Mouse (Mus musculus): ENCODE measurements around the gene Gm17359.

DNA sequence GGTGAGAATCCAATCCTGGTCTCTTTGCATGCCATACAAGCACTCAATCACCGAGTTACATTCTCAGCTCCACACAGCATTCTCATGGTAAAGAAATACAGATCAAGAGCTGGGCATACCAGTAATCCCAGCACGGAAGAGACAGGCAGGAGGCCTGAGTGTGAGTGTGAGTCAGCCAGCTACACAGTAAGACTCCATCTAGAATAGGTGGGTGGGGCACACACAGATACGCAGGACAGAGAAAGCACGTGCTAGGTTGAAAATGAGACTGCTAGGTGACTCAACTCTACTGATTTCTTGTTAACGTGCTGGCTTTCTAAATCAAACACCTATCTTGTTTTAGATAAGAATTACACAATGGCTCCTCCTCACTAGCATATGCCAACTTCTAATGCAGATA is 153.6 kb downstream of the Gm17359 start:
- TF ChIP-seq POLR2A (IDR thresholded peaks at IDR 0.05; ENCODE audit: low read depth, low read length) (no peak), CTCF (IDR thresholded peaks at IDR 0.05; ENCODE audit: extremely low read depth, insufficient read depth, insufficient read length, insufficient replicate concordance) (no peak)
